Mouse (Mus musculus) myocyte (in vitro differentiated cells): ENCODE measurements at regions not wholly inside any gene's neighbourhood (a gene's known extent, or its start where the extent isn't known, plus 50 kb on each side); places are given as distances from the start of the nearest gene placed in this dataset.

Experiments
- E2F4 ChIP-seq: IDR thresholded peaks from one replicate; pipeline ENCODE4 v1.6.1; 2011; ENCODE audit warnings: mild to moderate bottlenecking, control low read depth, moderate library complexity; ENCODE audit not compliant: insufficient read depth
- MAX ChIP-seq: IDR thresholded peaks from one replicate; pipeline ENCODE4 v1.6.1; 2011; ENCODE audit warnings: low read depth, mild to moderate bottlenecking, control low read depth
- MYOD1 ChIP-seq, 3 experiments: IDR thresholded peaks; one replicate each; pipeline ENCODE4 v1.6.1; 2011; ENCODE audit warnings: control low read depth in 2 of 3, low read depth in 2 of 3, mild to moderate bottlenecking in 2 of 3, moderate library complexity in 1 of 3; ENCODE audit not compliant: insufficient read length in 2 of 3, control insufficient read depth in 1 of 3
- MYOG ChIP-seq, 3 experiments: IDR thresholded peaks; one replicate each; pipeline ENCODE4 v1.6.1; 2011; ENCODE audit warnings: control low read depth in 2 of 3, low read depth in 2 of 3, mild to moderate bottlenecking in 2 of 3; ENCODE audit not compliant: insufficient read length in 2 of 3, control insufficient read depth in 1 of 3, insufficient read depth in 1 of 3
- POLR2A ChIP-seq: IDR thresholded peaks from one replicate; pipeline ENCODE4 v1.6.1; 2011; ENCODE audit warnings: low read depth, mild to moderate bottlenecking, control low read depth, moderate library complexity; ENCODE audit not compliant: insufficient read length
- POLR2AphosphoS2 ChIP-seq: IDR thresholded peaks from one replicate; pipeline ENCODE4 v1.6.1; 2011; ENCODE audit warnings: low read depth, control low read depth; ENCODE audit not compliant: insufficient read length
- REST ChIP-seq: IDR thresholded peaks from one replicate; pipeline ENCODE4 v1.6.1; 2011; ENCODE audit warnings: mild to moderate bottlenecking, control low read depth, moderate library complexity; ENCODE audit not compliant: insufficient read depth, insufficient read length
- SRF ChIP-seq: IDR thresholded peaks from one replicate; pipeline ENCODE4 v1.6.1; 2011; ENCODE audit warnings: low read depth; ENCODE audit not compliant: control insufficient read depth, insufficient read length
- TCF12 ChIP-seq: IDR thresholded peaks from one replicate; pipeline ENCODE4 v1.6.1; 2011; ENCODE audit warnings: mild to moderate bottlenecking, control low read depth; ENCODE audit not compliant: poor library complexity, insufficient read depth, severe bottlenecking
- TCF3 ChIP-seq: IDR thresholded peaks from one replicate; pipeline ENCODE4 v1.6.1; 2011; ENCODE audit warnings: low read depth, control low read depth; ENCODE audit not compliant: insufficient read length
- USF1 ChIP-seq: IDR thresholded peaks from one replicate; pipeline ENCODE4 v1.6.1; 2011; ENCODE audit warnings: low read depth, mild to moderate bottlenecking, control low read depth, moderate library complexity

DNA sequence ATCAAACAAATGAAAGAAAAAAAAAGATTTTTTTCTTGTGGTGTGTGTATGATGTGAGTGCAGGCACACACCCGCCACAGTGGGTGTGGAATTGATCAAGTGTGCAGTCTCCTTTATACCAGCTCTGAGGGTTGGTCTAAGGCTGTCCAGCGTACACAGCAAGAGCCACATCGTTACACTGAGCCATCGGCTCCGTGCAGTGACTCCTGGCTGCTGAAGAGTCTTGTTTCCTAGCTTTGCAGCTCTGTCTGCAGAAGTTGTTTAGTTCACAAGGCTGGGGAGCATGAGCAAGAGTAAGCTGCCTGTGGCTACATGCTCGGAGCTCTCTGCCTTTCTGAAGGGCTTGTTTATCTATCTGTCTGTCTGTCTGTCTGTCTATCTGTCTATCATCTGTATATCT, 193.5 kb downstream of the Slc30a10 start:
- TF ChIP-seq POLR2A (no peak), POLR2AphosphoS2 (no peak), TCF12 (no peak), MAX (no peak), E2F4 (no peak), USF1 (no peak), MYOG (IDR thresholded peaks at IDR 0.05; ENCODE audit: control insufficient read depth in 1 of 3, insufficient read depth in 1 of 3, insufficient read length in 2 of 3, low read depth in 2 of 3) (no peak), REST (no peak), SRF (no peak), TCF3 (no peak), MYOD1 (IDR thresholded peaks at IDR 0.05; ENCODE audit: control insufficient read depth in 1 of 3, insufficient read length in 2 of 3, low read depth in 2 of 3) (no peak)
